ENCODE assay signal across 8 mouse cellular contexts in genomic region chr11:68692010-68692692, GRCm38 (mm10). TPM values are rescaled to one million over a fixed set of nuclear protein-coding genes. Genes with fewer than 3 reads are reported as not detected.
DNase-seq lines count a peak whose midpoint lies in the region; ATAC-seq and TF ChIP-seq lines count a peak whose summit lies in the region.

No protein-coding gene starts in this region.

- peak overlapping the region; percentile 94 for H3K27ac ChIP-seq in forebrain, embryonic 14.5 days (ENCODE audit: low read depth, low read length)
- no peak overlapping the region for H3K27ac ChIP-seq in liver, adult 2 months (replicated peaks; ENCODE audit: insufficient read depth, low read depth, low read length)

- no peak for TF ChIP-seq POLR2A in liver, adult 2 months (IDR thresholded peaks at IDR 0.05; ENCODE audit: extremely low read depth, insufficient read depth, low read length)

- peak overlapping the region; percentile 95 for H3K4me3 ChIP-seq in forebrain, embryonic 14.5 days (ENCODE audit: low read depth, low read length)
- peak overlapping the region; percentile 68 for H3K4me3 ChIP-seq in liver, adult 2 months (ENCODE audit: insufficient read depth, low read depth, low read length)

- H3K36me3 ChIP-seq in forebrain, embryonic 14.5 days (ENCODE audit: control insufficient read depth, insufficient read depth, low read length), result no peaks in the 10 kb centered on the region
- no peaks in the 10 kb centered on the region for H3K36me3 ChIP-seq in liver, adult 2 months (ENCODE audit: control insufficient read depth, insufficient read depth, low read length)
- H3K36me3 ChIP-seq in splenic B cell, adult 2 months (ENCODE audit: control insufficient read depth, insufficient read depth, low read length, poor library complexity, severe bottlenecking), result no peaks in the 10 kb centered on the region

- peak; percentile 1; the same call in 1 of the 2 replicates for ATAC-seq in forebrain, embryonic 14.5 days

- WGBS in forebrain, embryonic 14.5 days, result under 1% methylated on average over 34 of the region's 34 CpGs
- WGBS in liver, adult 2 months, result 1% methylated on average over 34 of the region's 34 CpGs

- H3K4me2 ChIP-seq in forebrain, embryonic 14.5 days (ENCODE audit: low read length), result peak overlapping the region; percentile 66

- peaks cover 13% of the 10 kb centered on the region for H3K4me1 ChIP-seq in forebrain, embryonic 14.5 days (ENCODE audit: control insufficient read depth, insufficient read depth, low read length)
- H3K4me1 ChIP-seq in liver, adult 2 months (ENCODE audit: control insufficient read depth, insufficient read depth, low read length), result no peaks in the 10 kb centered on the region

- H3K9ac ChIP-seq in forebrain, embryonic 14.5 days (ENCODE audit: low read length), result peak overlapping the region; percentile 98
- peak overlapping the region; percentile 64 for H3K9ac ChIP-seq in liver, adult 2 months (ENCODE audit: low read depth, low read length)

- H3K9me3 ChIP-seq in forebrain, embryonic 14.5 days (replicated peaks; ENCODE audit: control insufficient read depth, low read length), result no peaks in the 10 kb centered on the region

- peak; percentile 76 for DNase-seq in cerebellum, adult 9-10 months
- DNase-seq in cerebellum, adult 11 months, result no peak
- DNase-seq in ovary, postnatal 36 days (ENCODE audit: low spot score), result peak; percentile 33
- no peak for DNase-seq in ovary, postnatal 10 days (ENCODE audit: low spot score)
- no peak for DNase-seq in forebrain, embryonic 14.5 days (ENCODE audit: low spot score)
- no peak for DNase-seq in liver, adult 2 months (ENCODE audit: extremely low read depth, low read depth, low spot score)
- DNase-seq in splenic B cell, adult 2 months (ENCODE audit: low read depth, low spot score), result peak; percentile 1
- no peak for DNase-seq in layer of hippocampus, postnatal 36 days

- H3K79me2 ChIP-seq in liver, adult 2 months (ENCODE audit: control insufficient read depth, insufficient read depth, low read length), result no peaks in the 10 kb centered on the region

- H3K27me3 ChIP-seq in forebrain, embryonic 14.5 days (replicated peaks; ENCODE audit: control insufficient read depth, insufficient read depth, low read length), result no peaks in the 10 kb centered on the region
- no peaks in the 10 kb centered on the region for H3K27me3 ChIP-seq in liver, adult 2 months (ENCODE audit: control insufficient read depth, insufficient read depth, low read length)
- H3K27me3 ChIP-seq in splenic B cell, adult 2 months (ENCODE audit: control insufficient read depth, insufficient read depth, low read length, poor library complexity, severe bottlenecking), result no peaks in the 10 kb centered on the region; the same call in 1 of the 2 replicates

- no peak for TF ChIP-seq CTCF in liver, adult 2 months (IDR thresholded peaks at IDR 0.05; ENCODE audit: low read depth, low read length)

RNA-seq across cellular contexts. Expression of gene Myh10, which starts 0.8 kb away (rescaled TPM):
- 88.8 and 105 TPM in 2 replicates for polyA plus RNA-seq in forebrain, embryonic 14.5 days (2014; fragmentation: Nextera tagmentation; extraction: Ambion mirVana)
- 7.5 and 10.9 TPM in 2 replicates for total RNA-seq in liver, adult 2 months (2014; rRNA removed)
- polyA plus RNA-seq in liver, adult 2 months (2012; rRNA removed), result 3.0 and 4.4 TPM in 2 replicates
- total RNA-seq in layer of hippocampus, postnatal 36 days (2021), result 100 to 1,000 TPM; 140 to 143 TPM

Comparison
In these comparisons a context has a peak if more than half of its experiments do, and no peak if none do; other contexts are left out.
1. DNase-seq: peak in cerebellum, adult 9-10 months (single experiment), ovary, postnatal 36 days (single experiment) and splenic B cell, adult 2 months (single experiment); none in cerebellum, adult 11 months (single experiment), ovary, postnatal 10 days (single experiment), forebrain, embryonic 14.5 days (single experiment), liver, adult 2 months (single experiment) and layer of hippocampus, postnatal 36 days (0 of 2).
2. RNA of gene Myh10, which starts 0.8 kb away (total RNA-seq): 140 to 143 TPM in layer of hippocampus, postnatal 36 days; 7.5 to 10.9 TPM in liver, adult 2 months; every median in the first group is over 10 times any median in the second.